ENCODE assay signal across 22 mouse cellular contexts in genomic region chr6:138072963-138073339, GRCm38 (mm10). TPM values are rescaled to one million over a fixed set of nuclear protein-coding genes. Genes with fewer than 3 reads are reported as not detected.
A peak's percentile ranks its signal among the peaks of the same experiment; 100 is the strongest.
DNase-seq lines count a peak whose midpoint lies in the region; ATAC-seq lines count a peak whose summit lies in the region.
"Had no signal": no experiment of that assay in that cellular context is flagged by ENCODE, and none has a peak within 500 bp of the region (broad histone marks: within the 10 kb centered on the region; RNA-seq: fewer than 3 reads in every experiment).

No protein-coding gene starts in this region.

- H3K36me3 ChIP-seq in hindbrain, embryonic 16.5 days (ENCODE audit: control insufficient read depth, insufficient read depth, low read length) = no peaks in the 10 kb centered on the region
- H3K36me3 ChIP-seq in hindbrain, embryonic 12.5 days = no peaks in the 10 kb centered on the region
- H3K36me3 ChIP-seq in midbrain, embryonic 12.5 days = no peaks in the 10 kb centered on the region
- H3K36me3 ChIP-seq in midbrain, embryonic 16.5 days (ENCODE audit: control insufficient read depth, insufficient read depth, low read length) = no peaks in the 10 kb centered on the region
- no peaks in the 10 kb centered on the region for H3K36me3 ChIP-seq in embryonic facial prominence, embryonic 13.5 days
- no peaks in the 10 kb centered on the region for H3K36me3 ChIP-seq in heart, embryonic 10.5 days
- H3K36me3 ChIP-seq: heart, embryonic 15.5 days; midbrain, embryonic 15.5 days; stomach, embryonic 15.5 days had no signal

- 76% methylated on average over 8 of the region's 8 CpGs for WGBS in hindbrain, embryonic 16.5 days
- WGBS in hindbrain, embryonic 12.5 days = 73% methylated on average over 8 of the region's 8 CpGs
- 75% methylated on average over 8 of the region's 8 CpGs for WGBS in midbrain, embryonic 12.5 days
- WGBS in midbrain, embryonic 16.5 days = 67% methylated on average over 8 of the region's 8 CpGs
- 41% methylated on average over 8 of the region's 8 CpGs for WGBS in embryonic facial prominence, embryonic 13.5 days
- 71% methylated on average over 8 of the region's 8 CpGs for WGBS in heart, embryonic 10.5 days

- peak; percentile 21 for DNase-seq in retina, embryonic 14.5 days (ENCODE audit: low spot score)
- no peak for DNase-seq in heart, embryonic 10.5 days (ENCODE audit: low spot score)
- DNase-seq: adrenal gland, postnatal 25 days; B cell, adult 2 months; cerebellum, adult 2 months; kidney, adult 8-10 months; liver, postnatal 0 days; lung, postnatal 14 days; right cerebral cortex, postnatal 14 days had no signal

- no peaks in the 10 kb centered on the region for H3K4me1 ChIP-seq in hindbrain, embryonic 16.5 days (ENCODE audit: control insufficient read depth, insufficient read depth, low read depth, low read length)
- no peaks in the 10 kb centered on the region for H3K4me1 ChIP-seq in hindbrain, embryonic 12.5 days
- H3K4me1 ChIP-seq in midbrain, embryonic 12.5 days = peaks cover 12% of the 10 kb centered on the region; the same call in 1 of the 2 replicates
- peaks cover 3% of the 10 kb centered on the region; the same call in 1 of the 2 replicates for H3K4me1 ChIP-seq in midbrain, embryonic 16.5 days (ENCODE audit: control insufficient read depth, insufficient read depth, low read length)
- peaks cover 7% of the 10 kb centered on the region; the same call in 1 of the 2 replicates for H3K4me1 ChIP-seq in embryonic facial prominence, embryonic 13.5 days
- no peaks in the 10 kb centered on the region for H3K4me1 ChIP-seq in heart, embryonic 10.5 days
- H3K4me1 ChIP-seq: midbrain, embryonic 15.5 days; stomach, embryonic 15.5 days had no signal

- no peaks in the 10 kb centered on the region for H3K9me3 ChIP-seq in hindbrain, embryonic 16.5 days (ENCODE audit: control insufficient read depth, low read length)
- no peaks in the 10 kb centered on the region for H3K9me3 ChIP-seq in hindbrain, embryonic 12.5 days (replicated peaks)
- no peaks in the 10 kb centered on the region for H3K9me3 ChIP-seq in midbrain, embryonic 12.5 days
- no peaks in the 10 kb centered on the region for H3K9me3 ChIP-seq in midbrain, embryonic 16.5 days (replicated peaks; ENCODE audit: control insufficient read depth, low read length, poor library complexity, severe bottlenecking)
- H3K9me3 ChIP-seq in embryonic facial prominence, embryonic 13.5 days = no peaks in the 10 kb centered on the region
- no peaks in the 10 kb centered on the region for H3K9me3 ChIP-seq in heart, embryonic 10.5 days
- H3K9me3 ChIP-seq: heart, embryonic 15.5 days; midbrain, embryonic 15.5 days; stomach, embryonic 15.5 days had no signal

- no peak overlapping the region for H3K9ac ChIP-seq in hindbrain, embryonic 16.5 days (ENCODE audit: low read depth, low read length)
- no peak overlapping the region for H3K9ac ChIP-seq in hindbrain, embryonic 12.5 days
- H3K9ac ChIP-seq in midbrain, embryonic 12.5 days (replicated peaks) = no peak overlapping the region
- H3K9ac ChIP-seq in midbrain, embryonic 16.5 days (ENCODE audit: low read depth, low read length) = no peak overlapping the region
- no peak overlapping the region for H3K9ac ChIP-seq in embryonic facial prominence, embryonic 13.5 days
- H3K9ac ChIP-seq: heart, embryonic 15.5 days; liver, postnatal 0 days; midbrain, embryonic 15.5 days; stomach, embryonic 15.5 days had no signal

- H3K27me3 ChIP-seq in hindbrain, embryonic 16.5 days (replicated peaks; ENCODE audit: control insufficient read depth, insufficient read depth, low read length) = no peaks in the 10 kb centered on the region
- H3K27me3 ChIP-seq in hindbrain, embryonic 12.5 days = no peaks in the 10 kb centered on the region
- H3K27me3 ChIP-seq in midbrain, embryonic 12.5 days = no peaks in the 10 kb centered on the region
- no peaks in the 10 kb centered on the region for H3K27me3 ChIP-seq in midbrain, embryonic 16.5 days (ENCODE audit: control insufficient read depth, insufficient read depth, low read depth, low read length)
- no peaks in the 10 kb centered on the region for H3K27me3 ChIP-seq in embryonic facial prominence, embryonic 13.5 days
- no peaks in the 10 kb centered on the region for H3K27me3 ChIP-seq in heart, embryonic 10.5 days (ENCODE audit: insufficient read depth, poor library complexity, severe bottlenecking)
- H3K27me3 ChIP-seq: heart, embryonic 15.5 days; midbrain, embryonic 15.5 days; stomach, embryonic 15.5 days had no signal

- H3K27ac ChIP-seq in hindbrain, embryonic 16.5 days (ENCODE audit: low read depth, low read length) = no peak overlapping the region
- no peak overlapping the region for H3K27ac ChIP-seq in hindbrain, embryonic 12.5 days
- no peak overlapping the region; the same call in 1 of the 2 replicates for H3K27ac ChIP-seq in midbrain, embryonic 12.5 days (replicated peaks)
- no peak overlapping the region for H3K27ac ChIP-seq in midbrain, embryonic 16.5 days (ENCODE audit: low read length)
- H3K27ac ChIP-seq in embryonic facial prominence, embryonic 13.5 days = peak overlapping the region; percentile 44; the same call in 1 of the 2 replicates
- H3K27ac ChIP-seq in heart, embryonic 10.5 days = no peak overlapping the region
- H3K27ac ChIP-seq: heart, embryonic 15.5 days; midbrain, embryonic 15.5 days; stomach, embryonic 15.5 days had no signal

- H3K4me2 ChIP-seq in hindbrain, embryonic 16.5 days (ENCODE audit: low read length) = no peak overlapping the region
- H3K4me2 ChIP-seq in hindbrain, embryonic 12.5 days (replicated peaks) = no peak overlapping the region
- no peak overlapping the region for H3K4me2 ChIP-seq in midbrain, embryonic 12.5 days (replicated peaks)
- H3K4me2 ChIP-seq in midbrain, embryonic 16.5 days (ENCODE audit: low read length) = no peak overlapping the region
- peak overlapping the region; percentile 22 for H3K4me2 ChIP-seq in embryonic facial prominence, embryonic 13.5 days
- H3K4me2 ChIP-seq: heart, embryonic 15.5 days; midbrain, embryonic 15.5 days; stomach, embryonic 15.5 days had no signal

- no peak overlapping the region for H3K4me3 ChIP-seq in hindbrain, embryonic 16.5 days (ENCODE audit: low read length)
- H3K4me3 ChIP-seq in hindbrain, embryonic 12.5 days = no peak overlapping the region
- no peak overlapping the region for H3K4me3 ChIP-seq in midbrain, embryonic 12.5 days
- H3K4me3 ChIP-seq in midbrain, embryonic 16.5 days (ENCODE audit: low read depth, low read length) = no peak overlapping the region
- no peak overlapping the region for H3K4me3 ChIP-seq in embryonic facial prominence, embryonic 13.5 days
- H3K4me3 ChIP-seq in heart, embryonic 10.5 days = no peak overlapping the region
- H3K4me3 ChIP-seq: heart, embryonic 15.5 days; midbrain, embryonic 15.5 days; stomach, embryonic 15.5 days had no signal

- ATAC-seq in hindbrain, embryonic 16.5 days = 0 out of 2 replicates have a peak, but pooled peaks have one; percentile 24
- no peak for ATAC-seq in hindbrain, embryonic 12.5 days (ENCODE audit: low FRiP score)
- 0 out of 2 replicates have a peak, but pooled peaks have one; percentile 5 for ATAC-seq in midbrain, embryonic 12.5 days (ENCODE audit: low FRiP score, low read depth)
- ATAC-seq in midbrain, embryonic 16.5 days = no peak
- ATAC-seq in embryonic facial prominence, embryonic 13.5 days (ENCODE audit: insufficient number of reproducible peaks, insufficient read depth, low FRiP score, low TSS enrichment, low read depth) = peak; percentile 40; the same call in 1 of the 2 replicates
- ATAC-seq in megakaryocyte progenitor cell, adult 5-6 weeks (replicated peaks; ENCODE audit: poor library complexity) = no peak
- ATAC-seq: midbrain, embryonic 15.5 days had no signal

RNA-seq across cellular contexts. Expression of gene Slc15a5, which starts 6.8 kb away (rescaled TPM):
- polyA plus RNA-seq in hindbrain, embryonic 16.5 days (2015; fragmentation: Nextera tagmentation; extraction: Ambion mirVana) = not detected in 2 replicates
- 0.52 TPM in 1 of 2 replicates, not detected in the other for polyA plus RNA-seq in hindbrain, embryonic 12.5 days (2016; fragmentation: Nextera tagmentation; extraction: Ambion mirVana)
- polyA plus RNA-seq in midbrain, embryonic 12.5 days (2016; fragmentation: Nextera tagmentation; extraction: Ambion mirVana) = not detected in 2 replicates
- polyA plus RNA-seq in midbrain, embryonic 16.5 days (2015; fragmentation: Nextera tagmentation; extraction: Ambion mirVana) = 0.53 TPM in 1 of 2 replicates, not detected in the other
- not detected in 2 replicates for polyA plus RNA-seq in embryonic facial prominence, embryonic 13.5 days (2015; fragmentation: Nextera tagmentation; extraction: Ambion mirVana)
- not detected in 2 replicates for total RNA-seq in megakaryocyte progenitor cell, adult 5-6 weeks (2015)
- not detected in 2 replicates for total RNA-seq in megakaryocyte progenitor cell, adult 5-6 weeks (2017)
- not detected in 2 replicates for polyA plus RNA-seq in heart, embryonic 10.5 days (2016; fragmentation: Nextera tagmentation; extraction: Ambion mirVana)
- total RNA-seq: hematopoietic stem cell, adult 5-6 weeks; layer of hippocampus, adult 8-10 months; left cerebral cortex, adult 18-20 months had no signal
- polyA plus RNA-seq: cerebellum, adult 2 months; liver, postnatal 0 days; midbrain, embryonic 15.5 days; spleen, adult 2 months; stomach, embryonic 15.5 days had no signal

Comparison
In these comparisons a context has a peak if more than half of its experiments do, and no peak if none do; other contexts are left out.
1. ATAC-seq: peak in hindbrain, embryonic 16.5 days (single experiment), midbrain, embryonic 12.5 days (single experiment) and embryonic facial prominence, embryonic 13.5 days (single experiment); none in hindbrain, embryonic 12.5 days (single experiment), midbrain, embryonic 16.5 days (single experiment) and megakaryocyte progenitor cell, adult 5-6 weeks (single experiment).